Mouse (Mus musculus): Measurements from ENCODE around the gene Tcp11. TPM values are rescaled to one million over a fixed set of nuclear protein-coding genes. Genes with fewer than 3 reads are reported as not detected.

The Tcp11 gene
- polyA plus RNA-seq, 1 experiment = not detected

GRCm38 (mm10) chr17:28050210-28050609, 30.2 kb downstream of the Tcp11 start:
- Histone ChIP-seq H3K27ac (ENCODE audit: insufficient read depth, low read depth, low read length) (no peak overlapping the region), H3K4me3 (ENCODE audit: insufficient read depth, low read length) (no peak overlapping the region), H3K4me1 (ENCODE audit: control insufficient read depth, insufficient read depth, low read length) (no peaks in the 10 kb centered on the region)
- no peak for TF ChIP-seq CTCF (IDR thresholded peaks at IDR 0.05; ENCODE audit: low read depth, low read length)

GRCm38 (mm10) chr17:28048425-28048824, 32.0 kb downstream of the Tcp11 start:
- Histone ChIP-seq H3K4me1 (ENCODE audit: control insufficient read depth, insufficient read depth, low read length) (no peaks in the 10 kb centered on the region), H3K27ac (ENCODE audit: insufficient read depth, low read depth, low read length) (no peak overlapping the region), H3K4me3 (ENCODE audit: insufficient read depth, low read length) (no peak overlapping the region)
- no peak for TF ChIP-seq POLR2A (IDR thresholded peaks at IDR 0.05; ENCODE audit: borderline replicate concordance, low read depth, low read length)
- TF ChIP-seq CTCF (IDR thresholded peaks at IDR 0.05; ENCODE audit: low read depth, low read length) = peak; percentile 57

- no peak overlapping the region for H3K4me3 ChIP-seq (ENCODE audit: insufficient read depth, low read length)
- TF ChIP-seq POLR2A (IDR thresholded peaks at IDR 0.05; ENCODE audit: borderline replicate concordance, low read depth, low read length) = no peak
- TF ChIP-seq CTCF (IDR thresholded peaks at IDR 0.05; ENCODE audit: low read depth, low read length) = no peak
- no peaks in the 10 kb centered on the region for H3K4me1 ChIP-seq (ENCODE audit: control insufficient read depth, insufficient read depth, low read length)
Measured at GRCm38 (mm10) chr17:28047520-28047919, 32.9 kb downstream of the Tcp11 start.

GRCm38 (mm10) chr17:28047017-28047416, 33.4 kb downstream of the Tcp11 start:
- no peak for TF ChIP-seq POLR2A (IDR thresholded peaks at IDR 0.05; ENCODE audit: borderline replicate concordance, low read depth, low read length)
- no peak for TF ChIP-seq CTCF (IDR thresholded peaks at IDR 0.05; ENCODE audit: low read depth, low read length)
- no peak overlapping the region for H3K4me3 ChIP-seq (ENCODE audit: insufficient read depth, low read length)
- no peak overlapping the region for H3K27ac ChIP-seq (ENCODE audit: insufficient read depth, low read depth, low read length)
- H3K4me1 ChIP-seq (ENCODE audit: control insufficient read depth, insufficient read depth, low read length) = no peaks in the 10 kb centered on the region

More at GRCm38 (mm10) chr17:28047520-28047919, 32.9 kb downstream of the Tcp11 start:
- no peak overlapping the region for H3K27ac ChIP-seq (ENCODE audit: insufficient read depth, low read depth, low read length)

GRCm38 (mm10) chr17:28042299-28042771, 38.1 kb downstream of the Tcp11 start:
- Histone ChIP-seq H3K27ac (ENCODE audit: insufficient read depth, low read depth, low read length) (no peak overlapping the region), H3K4me3 (ENCODE audit: insufficient read depth, low read length) (no peak overlapping the region), H3K4me1 (ENCODE audit: control insufficient read depth, insufficient read depth, low read length) (no peaks in the 10 kb centered on the region)
- no peak for TF ChIP-seq POLR2A (IDR thresholded peaks at IDR 0.05; ENCODE audit: borderline replicate concordance, low read depth, low read length)
- TF ChIP-seq CTCF (IDR thresholded peaks at IDR 0.05; ENCODE audit: low read depth, low read length) = no peak

GRCm38 (mm10) chr17:28041298-28041697, 39.1 kb downstream of the Tcp11 start:
- Histone ChIP-seq H3K4me1 (ENCODE audit: control insufficient read depth, insufficient read depth, low read length) (no peaks in the 10 kb centered on the region), H3K4me3 (ENCODE audit: insufficient read depth, low read length) (no peak overlapping the region), H3K27ac (ENCODE audit: insufficient read depth, low read depth, low read length) (no peak overlapping the region)
- TF ChIP-seq POLR2A (IDR thresholded peaks at IDR 0.05; ENCODE audit: borderline replicate concordance, low read depth, low read length) (no peak), CTCF (IDR thresholded peaks at IDR 0.05; ENCODE audit: low read depth, low read length) (no peak)

- Histone ChIP-seq H3K4me3 (ENCODE audit: insufficient read depth, low read length) (no peak overlapping the region), H3K4me1 (ENCODE audit: control insufficient read depth, insufficient read depth, low read length) (no peaks in the 10 kb centered on the region), H3K27ac (ENCODE audit: insufficient read depth, low read depth, low read length) (no peak overlapping the region)
- TF ChIP-seq CTCF (IDR thresholded peaks at IDR 0.05; ENCODE audit: low read depth, low read length) (no peak), POLR2A (IDR thresholded peaks at IDR 0.05; ENCODE audit: borderline replicate concordance, low read depth, low read length) (no peak)
Measured at GRCm38 (mm10) chr17:28040620-28041019, 39.8 kb downstream of the Tcp11 start.

GRCm38 (mm10) chr17:28036813-28037756, 43.4 kb downstream of the Tcp11 start:
- H3K4me1 ChIP-seq (ENCODE audit: control insufficient read depth, insufficient read depth, low read length) = peaks cover 2% of the 10 kb centered on the region; the same call in 1 of the 2 replicates
- TF ChIP-seq POLR2A (IDR thresholded peaks at IDR 0.05; ENCODE audit: borderline replicate concordance, low read depth, low read length) = no peak
- no peak for TF ChIP-seq CTCF (IDR thresholded peaks at IDR 0.05; ENCODE audit: low read depth, low read length)
- H3K27ac ChIP-seq (ENCODE audit: insufficient read depth, low read depth, low read length) = no peak overlapping the region

GRCm38 (mm10) chr17:28034986-28035385, 45.5 kb downstream of the Tcp11 start:
- Histone ChIP-seq H3K4me3 (ENCODE audit: insufficient read depth, low read length) (no peak overlapping the region), H3K27ac (ENCODE audit: insufficient read depth, low read depth, low read length) (no peak overlapping the region), H3K4me1 (ENCODE audit: control insufficient read depth, insufficient read depth, low read length) (peaks cover 19% of the 10 kb centered on the region)
- no peak for TF ChIP-seq POLR2A (IDR thresholded peaks at IDR 0.05; ENCODE audit: borderline replicate concordance, low read depth, low read length)
- TF ChIP-seq CTCF (IDR thresholded peaks at IDR 0.05; ENCODE audit: low read depth, low read length) = no peak

More at GRCm38 (mm10) chr17:28036813-28037756, 43.4 kb downstream of the Tcp11 start:
- no peak overlapping the region for H3K4me3 ChIP-seq (ENCODE audit: insufficient read depth, low read length)

GRCm38 (mm10) chr17:28033046-28033580, 47.3 kb downstream of the Tcp11 start:
- H3K27ac ChIP-seq (ENCODE audit: insufficient read depth, low read depth, low read length) = no peak overlapping the region
- no peak overlapping the region for H3K4me3 ChIP-seq (ENCODE audit: insufficient read depth, low read length)
- TF ChIP-seq POLR2A (IDR thresholded peaks at IDR 0.05; ENCODE audit: borderline replicate concordance, low read depth, low read length) = no peak
- no peak for TF ChIP-seq CTCF (IDR thresholded peaks at IDR 0.05; ENCODE audit: low read depth, low read length)
- peaks cover 23% of the 10 kb centered on the region for H3K4me1 ChIP-seq (ENCODE audit: control insufficient read depth, insufficient read depth, low read length)

Measured in bone marrow macrophage, adult 2 months (primary cell).